Mouse (Mus musculus): ENCODE measurements around the gene Hist1h2be.
"Not testable (repeated sequence)": the region's sequence is repeated elsewhere in the genome, so short reads cannot be mapped to it uniquely, and the experiment has no call there.

Hist1h2be gene

DNA sequence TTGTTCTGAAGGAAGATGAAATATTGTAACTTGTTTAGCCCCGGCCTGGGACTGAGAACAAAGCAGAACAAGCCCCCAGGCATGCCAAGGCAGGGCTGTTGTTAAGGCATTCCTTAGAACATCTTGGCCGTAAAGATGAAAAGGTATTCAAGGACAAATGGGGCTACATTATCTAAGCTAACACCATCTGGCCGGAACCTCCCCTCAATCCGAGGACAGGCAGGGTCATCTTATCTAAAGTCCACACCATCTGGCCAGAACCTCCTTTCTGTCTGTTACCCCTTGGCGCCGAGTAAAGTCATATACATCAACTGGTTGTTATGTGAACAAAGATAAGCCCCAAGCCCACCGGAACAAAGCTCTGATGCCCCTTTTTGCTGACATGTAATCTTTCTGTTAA lies 29.0 kb downstream of the Hist1h2be start:
- not testable (repeated sequence) for DNase-seq

GRCm38 (mm10) chr13:23591206-23591605 lies 29.7 kb downstream of the Hist1h2be start:
- no peak for DNase-seq

- DNase-seq: no peak
Measured at GRCm38 (mm10) chr13:23586940-23587225, 34.0 kb downstream of the Hist1h2be start.

- no peak for DNase-seq
Measured at GRCm38 (mm10) chr13:23586099-23586939, 34.6 kb downstream of the Hist1h2be start.

- DNase-seq: peak; percentile 46
Measured at GRCm38 (mm10) chr13:23585442-23586098, 35.4 kb downstream of the Hist1h2be start.

- no peak for DNase-seq
Measured at GRCm38 (mm10) chr13:23585029-23585441, 35.9 kb downstream of the Hist1h2be start.

GRCm38 (mm10) chr13:23584331-23584730 lies 36.6 kb downstream of the Hist1h2be start:
- no peak for DNase-seq

DNA sequence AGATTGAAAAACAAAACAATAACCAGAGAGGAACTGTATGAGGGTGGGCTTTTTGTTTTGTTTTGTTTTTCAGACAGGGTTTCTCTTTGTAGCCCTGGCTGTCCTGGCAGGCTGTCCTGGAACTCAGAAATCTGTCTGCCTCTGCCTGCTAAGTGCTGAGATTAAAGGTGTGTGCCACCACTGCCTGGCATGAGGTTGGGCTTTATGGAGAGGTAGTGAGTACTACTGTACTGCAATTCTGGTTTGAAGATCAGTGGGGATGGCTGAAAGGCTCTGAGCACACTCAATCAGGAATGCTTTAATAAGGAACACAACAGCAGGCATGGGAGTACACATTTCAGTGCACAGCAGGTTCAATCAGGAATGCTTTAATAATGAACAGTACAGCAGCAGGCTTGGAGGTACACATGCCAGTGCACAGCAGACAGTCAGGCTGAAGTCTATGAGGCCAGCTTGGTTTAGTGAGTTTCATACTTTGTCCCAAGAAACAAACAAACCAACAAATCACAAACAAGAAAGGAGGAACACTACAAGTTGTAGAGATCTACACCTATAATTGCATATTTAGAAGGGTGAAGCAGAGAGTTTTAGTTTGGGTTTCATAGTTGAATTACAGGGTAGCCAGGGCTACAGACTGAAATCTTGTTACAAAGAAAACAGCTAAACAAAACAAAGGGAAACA lies 37.4 kb downstream of the Hist1h2be start:
- DNase-seq: no peak

DNA sequence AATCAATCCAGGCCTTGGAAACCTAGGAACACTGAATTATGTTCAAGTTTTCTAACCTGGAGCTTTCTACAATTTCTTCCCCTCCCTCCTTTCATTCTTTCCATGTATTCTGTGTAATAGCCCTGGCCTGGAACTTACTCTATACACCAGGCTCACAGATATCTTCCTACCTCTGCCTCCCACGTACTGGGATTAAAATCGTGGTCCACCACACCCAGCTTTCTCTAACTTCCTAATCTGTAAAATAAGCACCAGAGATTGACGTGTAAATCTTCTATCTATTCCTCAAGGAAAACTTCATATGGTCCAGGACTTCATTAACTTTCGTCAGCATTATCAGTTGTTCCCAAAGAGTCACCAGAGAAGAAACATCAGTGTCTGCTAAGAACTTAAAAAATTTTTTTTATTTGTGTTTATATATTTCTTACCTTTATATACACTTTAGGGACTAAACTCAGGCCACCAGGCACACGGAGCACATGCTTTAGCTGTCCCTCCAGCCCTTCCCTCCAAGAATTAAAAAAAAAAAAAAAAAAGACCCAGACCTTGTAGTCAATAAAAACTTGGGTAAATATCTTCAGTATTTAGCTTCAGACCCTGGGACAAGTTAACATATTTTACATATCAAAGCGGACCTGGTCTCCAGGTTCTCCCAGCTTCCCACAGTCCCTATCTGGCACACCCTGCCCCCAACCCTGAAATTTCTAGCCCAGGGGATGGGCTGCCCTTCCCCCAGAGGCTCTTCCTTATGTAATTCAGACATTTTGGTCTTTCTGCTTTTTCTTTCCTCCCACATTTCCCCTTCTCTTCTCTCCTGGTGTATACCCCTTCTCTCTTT lies 38.5 kb downstream of the Hist1h2be start:
- no peak for DNase-seq

DNA sequence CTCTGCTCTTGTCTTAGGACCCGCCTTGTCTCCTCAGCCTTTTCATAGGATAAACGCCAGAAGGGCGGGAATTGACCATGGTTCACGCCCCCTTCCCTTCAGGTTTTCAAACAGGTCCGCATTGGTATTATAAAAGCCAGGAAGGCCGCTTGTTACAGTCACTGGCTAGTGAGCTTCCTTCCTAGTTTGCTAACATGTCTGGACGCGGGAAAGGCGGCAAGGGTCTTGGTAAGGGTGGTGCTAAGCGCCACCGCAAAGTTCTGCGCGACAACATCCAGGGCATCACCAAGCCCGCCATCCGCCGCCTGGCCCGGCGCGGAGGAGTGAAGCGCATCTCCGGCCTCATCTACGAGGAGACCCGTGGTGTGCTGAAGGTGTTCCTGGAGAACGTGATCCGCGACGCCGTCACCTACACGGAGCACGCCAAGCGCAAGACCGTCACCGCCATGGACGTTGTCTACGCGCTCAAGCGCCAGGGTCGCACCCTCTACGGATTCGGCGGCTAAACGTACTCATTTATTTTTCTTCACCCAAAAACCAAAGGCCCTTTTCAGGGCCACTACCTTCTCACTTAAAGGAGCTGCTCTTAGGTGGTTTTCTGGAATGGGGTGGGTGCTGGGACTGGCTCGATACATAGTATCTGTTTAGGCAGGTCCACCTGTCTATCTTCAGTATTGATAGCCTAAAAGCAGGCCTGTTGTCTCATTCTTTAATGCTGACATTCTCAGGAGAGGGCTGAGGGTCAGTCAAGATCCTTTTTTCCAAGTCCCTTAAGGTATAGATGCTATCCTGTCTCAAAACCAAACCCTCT lies 39.3 kb downstream of the Hist1h2be start, which contains the start of gene Hist1h4d:
Gene Hist1h4d, plus strand, starts transcription at position 191 of the 811 bp plus-strand sequence.
- DNase-seq: peak; percentile 94

DNA sequence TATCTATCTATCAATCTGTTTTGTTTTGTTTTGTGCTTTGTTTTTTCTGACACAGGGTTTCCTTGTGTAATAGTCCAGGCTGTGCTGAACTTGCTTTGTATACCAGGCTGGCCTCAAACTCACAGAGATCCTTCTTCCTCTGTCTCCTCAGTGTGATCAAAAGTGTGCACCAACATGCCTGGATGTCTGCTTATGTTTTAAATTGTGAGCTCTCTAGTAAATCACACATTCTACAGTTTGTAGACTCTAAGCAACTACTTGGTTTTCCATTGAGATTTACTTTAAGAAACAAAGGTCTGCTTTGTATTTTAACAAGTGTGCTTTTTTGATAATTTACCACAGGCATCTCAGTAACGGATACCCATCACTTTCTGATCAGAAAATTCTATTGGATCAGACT lies 43.1 kb downstream of the Hist1h2be start:
- DNase-seq: no peak

DNA sequence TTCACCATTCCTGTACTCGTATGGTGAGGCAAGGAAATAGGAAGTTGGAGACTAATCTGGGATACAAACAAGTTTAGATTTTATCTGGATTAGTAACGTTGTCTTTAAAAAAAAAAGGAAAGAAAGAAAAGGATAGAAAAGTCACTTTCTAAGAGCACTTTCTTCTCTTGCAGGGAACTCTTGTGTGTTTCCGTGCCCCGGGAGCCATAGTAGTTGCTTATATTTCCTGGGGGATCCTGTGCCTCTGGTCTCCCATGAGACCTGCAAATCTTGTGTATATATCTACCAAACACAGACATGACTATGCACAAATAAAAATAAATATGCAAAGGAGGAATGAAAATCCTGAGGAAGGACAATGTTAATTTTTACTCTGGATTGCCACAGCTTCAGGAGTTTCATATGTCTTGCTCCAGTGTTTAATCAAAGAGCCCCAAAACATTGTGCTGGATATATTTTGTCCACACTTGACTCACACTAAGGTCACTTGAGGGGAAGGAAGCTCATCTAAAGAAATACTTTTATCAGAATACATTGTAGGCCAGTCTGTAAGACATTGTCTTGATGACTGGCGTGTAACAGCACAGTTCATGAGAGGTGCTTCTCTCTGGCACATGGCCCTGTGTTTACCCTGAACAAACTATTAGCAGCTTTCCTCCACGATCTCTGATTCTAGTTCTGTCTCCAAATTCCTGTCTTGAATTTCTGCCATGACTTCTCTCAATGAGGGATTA lies 43.9 kb downstream of the Hist1h2be start:
- DNase-seq: no peak

DNA sequence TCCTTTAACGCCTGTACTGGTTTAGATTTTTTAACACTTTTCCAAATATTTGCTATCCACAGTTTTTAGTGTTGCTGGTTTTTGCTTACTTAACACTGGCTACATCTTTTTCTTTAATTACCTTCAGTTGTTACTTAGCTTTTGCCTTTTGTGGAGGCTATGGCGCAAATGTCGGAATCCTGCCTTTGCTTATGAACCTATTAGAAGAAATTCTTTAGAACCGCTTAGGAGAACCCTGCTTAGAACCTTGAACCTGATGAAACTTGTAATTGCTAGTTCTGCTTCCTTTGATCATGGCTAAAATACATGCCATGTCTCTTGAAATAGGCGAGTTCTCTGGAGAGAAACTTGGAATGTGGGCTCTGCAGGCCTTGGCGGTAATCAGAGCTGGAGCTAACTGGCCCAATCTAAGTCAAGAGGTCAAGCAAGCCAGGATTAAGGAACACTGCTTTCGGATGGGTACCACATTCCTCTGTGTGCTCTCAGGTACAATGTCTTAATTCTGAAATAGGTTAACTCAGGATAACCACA lies 44.5 kb downstream of the Hist1h2be start:
- no peak for DNase-seq

GRCm38 (mm10) chr13:23575864-23576313 lies 45.0 kb downstream of the Hist1h2be start:
- not testable (repeated sequence) for DNase-seq

DNA sequence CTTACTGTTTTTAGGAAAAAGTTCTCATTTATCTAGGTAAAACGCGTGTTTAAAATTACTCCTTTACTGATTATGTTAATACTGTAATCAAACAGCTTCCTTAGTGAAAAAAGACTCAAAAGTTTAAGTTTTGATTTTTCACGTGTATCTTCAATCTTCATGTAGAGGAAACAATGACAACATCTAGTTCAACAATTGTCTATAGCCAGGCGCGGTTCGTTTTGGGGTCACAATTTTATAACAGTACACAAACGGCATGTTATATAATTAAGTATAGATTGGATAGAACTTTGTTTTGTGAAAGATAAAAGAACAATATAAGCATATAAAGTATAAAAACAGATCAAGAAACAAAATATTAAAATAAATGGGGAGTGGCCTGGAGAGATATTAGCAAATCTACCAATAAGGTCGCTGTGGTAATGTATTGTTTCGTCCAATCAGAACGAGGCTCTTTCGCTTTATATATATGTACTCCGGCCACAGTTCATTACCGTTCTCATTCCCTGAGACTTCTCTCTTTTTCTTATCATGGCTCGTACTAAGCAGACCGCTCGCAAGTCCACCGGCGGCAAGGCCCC lies 45.6 kb downstream of the Hist1h2be start, which contains the start of gene Hist1h3d:
Gene Hist1h3d, plus strand, starts transcription at position 493 of the 581 bp plus-strand sequence.
- no peak for DNase-seq

GRCm38 (mm10) chr13:23574546-23575170 lies 46.3 kb downstream of the Hist1h2be start:
- DNase-seq: not testable (repeated sequence)

DNA sequence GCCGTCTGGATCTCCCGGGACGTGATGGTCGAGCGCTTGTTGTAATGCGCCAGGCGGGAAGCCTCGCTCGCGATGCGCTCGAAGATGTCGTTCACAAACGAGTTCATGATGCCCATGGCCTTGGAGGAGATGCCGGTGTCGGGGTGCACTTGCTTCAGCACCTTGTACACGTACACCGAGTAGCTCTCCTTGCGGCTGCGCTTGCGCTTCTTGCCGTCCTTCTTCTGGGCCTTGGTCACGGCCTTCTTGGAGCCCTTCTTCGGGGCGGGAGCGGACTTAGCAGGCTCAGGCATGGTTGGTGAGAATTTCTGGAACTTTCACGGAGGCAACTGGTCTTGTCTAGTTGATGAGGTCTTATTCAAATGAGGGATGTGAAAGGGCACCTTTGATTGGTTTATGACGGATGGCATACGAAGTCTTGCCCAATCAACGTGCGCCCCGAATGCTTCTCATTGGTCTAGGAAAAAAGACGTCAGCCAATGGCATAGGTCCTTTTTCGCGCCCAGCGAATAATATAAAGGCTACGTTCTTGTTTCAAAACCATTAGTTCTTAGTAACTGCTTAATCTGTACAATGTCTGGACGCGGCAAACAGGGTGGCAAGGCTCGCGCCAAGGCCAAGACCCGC lies 46.9 kb downstream of the Hist1h2be start, which contains the start of the genes Hist1h2bf and Hist1h2ad:
Gene Hist1h2bf, minus strand, starts transcription at position 299 of the 627 bp plus-strand sequence.
Gene Hist1h2ad, plus strand, starts transcription at position 484 of the 627 bp plus-strand sequence.
- peak; percentile 63 for DNase-seq

DNA sequence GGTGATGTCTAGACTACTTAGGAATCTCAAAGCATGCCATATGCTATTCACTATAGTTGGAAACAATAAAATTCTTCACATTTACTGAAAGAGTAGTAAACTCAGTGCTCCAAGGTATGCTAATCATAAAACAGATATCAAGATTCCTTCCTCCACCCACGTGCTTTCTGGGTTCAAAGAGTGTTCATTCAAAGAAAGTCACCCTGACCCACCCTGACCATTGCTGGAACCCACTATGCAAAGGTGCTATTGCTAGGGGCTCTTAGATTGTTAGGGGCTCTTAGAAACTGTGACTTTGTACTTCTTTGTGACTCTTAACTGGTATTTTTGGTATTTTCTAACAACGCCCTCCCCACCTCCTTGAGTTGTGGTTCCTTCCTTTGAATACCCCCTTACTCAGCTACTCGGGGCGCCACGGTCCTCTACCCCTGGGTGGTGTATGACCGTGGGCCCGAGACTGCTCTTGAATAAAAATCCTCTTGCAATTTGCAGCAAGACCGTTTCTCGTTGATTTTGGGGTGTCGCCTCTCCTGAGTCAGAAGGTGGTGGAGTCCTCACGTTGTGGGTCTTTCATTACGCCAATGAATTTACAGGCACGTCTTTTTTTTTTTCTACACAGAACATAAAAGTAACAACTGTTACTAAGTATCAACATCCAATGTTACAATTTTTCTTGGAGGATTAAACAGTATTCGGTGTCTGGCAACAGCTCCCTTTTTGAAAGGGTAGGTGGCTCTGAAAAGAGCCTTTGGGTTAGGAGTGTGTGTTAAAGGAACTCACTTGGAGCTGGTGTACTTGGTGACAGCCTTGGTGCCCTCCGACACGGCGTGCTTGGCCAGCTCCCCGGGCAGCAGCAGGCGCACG lies 47.7 kb downstream of the Hist1h2be start:
- not testable (repeated sequence) for DNase-seq
